Mouse (Mus musculus): ENCODE measurements around the gene Cfap45.

DNA sequence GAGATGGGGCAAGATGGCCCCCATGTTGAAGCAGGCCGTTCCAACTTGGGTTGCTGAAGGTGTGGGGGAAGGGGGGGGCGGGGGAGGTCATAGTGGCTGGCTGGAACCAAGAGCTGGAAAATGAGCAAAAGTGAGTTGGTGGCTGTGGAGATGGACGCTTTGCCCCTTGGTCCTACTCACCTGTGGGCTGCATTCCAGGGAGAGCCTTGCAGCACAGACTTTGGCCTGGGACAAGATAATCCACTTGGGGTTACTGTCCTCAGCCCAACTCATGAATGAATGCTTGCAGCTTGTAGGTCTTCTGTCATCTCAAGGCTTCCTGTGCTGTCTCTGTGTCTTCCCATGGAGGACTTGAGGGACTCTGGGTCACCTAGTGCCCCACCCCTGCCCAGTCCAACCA lies 12.9 kb upstream of the Cfap45 start:
- TF ChIP-seq CTCF (IDR thresholded peaks at IDR 0.05; ENCODE audit: low read depth) (no peak), EP300 (optimal IDR thresholded peaks at IDR 0.05) (no peak)

Measured in stomach, postnatal 0 days (tissue).